Mouse (Mus musculus): ENCODE measurements around the gene Lhfpl3.
"Not testable (repeated sequence)": the region's sequence is repeated elsewhere in the genome, so short reads cannot be mapped to it uniquely, and the experiment has no call there.

Gene Lhfpl3

DNA sequence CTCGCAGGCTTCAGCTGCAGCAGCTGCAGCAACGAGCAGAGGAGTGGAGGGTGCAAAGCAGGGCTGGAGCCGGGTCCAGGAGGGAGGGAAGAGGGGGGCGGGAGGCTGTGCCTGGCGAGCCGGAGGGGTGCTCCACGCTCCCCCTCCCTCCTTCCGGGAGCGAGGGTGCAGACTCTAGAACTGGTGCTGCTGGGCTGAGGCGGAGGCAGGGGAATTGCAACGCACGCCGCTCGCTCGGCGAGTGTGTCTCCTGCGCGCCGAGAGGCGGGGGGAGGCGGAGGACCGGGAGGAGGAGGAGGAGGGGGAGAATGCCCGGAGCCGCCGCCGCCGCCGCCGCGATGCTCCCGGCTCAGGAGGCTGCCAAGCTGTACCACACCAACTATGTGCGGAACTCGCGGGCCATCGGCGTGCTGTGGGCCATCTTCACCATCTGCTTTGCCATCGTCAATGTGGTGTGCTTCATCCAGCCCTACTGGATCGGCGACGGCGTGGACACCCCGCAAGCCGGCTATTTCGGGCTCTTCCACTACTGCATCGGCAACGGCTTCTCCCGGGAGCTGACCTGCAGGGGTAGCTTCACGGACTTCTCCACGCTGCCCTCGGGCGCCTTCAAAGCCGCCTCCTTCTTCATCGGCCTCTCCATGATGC lies at the start of gene Lhfpl3:
Gene Lhfpl3, plus strand, starts transcription at position 175 of the 648 bp plus-strand sequence.
- DNase-seq = peak; percentile 2

DNA sequence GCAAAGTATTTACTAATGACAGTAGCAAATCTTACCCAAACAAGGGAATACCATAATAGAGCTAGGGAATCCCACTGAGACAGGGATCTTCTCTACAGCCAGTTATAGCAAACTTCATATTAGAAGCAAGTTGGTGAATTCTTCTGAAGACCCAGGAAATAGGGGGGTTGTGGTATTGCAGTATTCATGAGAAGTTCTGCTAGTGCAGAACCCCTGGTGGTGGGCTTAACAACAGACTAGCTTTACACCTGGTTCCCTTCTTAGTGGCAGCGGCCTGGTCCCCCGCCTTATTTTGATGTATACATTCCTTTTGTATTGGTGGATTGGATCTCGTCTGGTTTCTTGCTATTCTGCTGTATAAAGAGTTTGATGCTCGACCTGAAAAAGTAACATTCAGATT lies 39.6 kb upstream of the Lhfpl3 start:
- DNase-seq = not testable (repeated sequence)

DNA sequence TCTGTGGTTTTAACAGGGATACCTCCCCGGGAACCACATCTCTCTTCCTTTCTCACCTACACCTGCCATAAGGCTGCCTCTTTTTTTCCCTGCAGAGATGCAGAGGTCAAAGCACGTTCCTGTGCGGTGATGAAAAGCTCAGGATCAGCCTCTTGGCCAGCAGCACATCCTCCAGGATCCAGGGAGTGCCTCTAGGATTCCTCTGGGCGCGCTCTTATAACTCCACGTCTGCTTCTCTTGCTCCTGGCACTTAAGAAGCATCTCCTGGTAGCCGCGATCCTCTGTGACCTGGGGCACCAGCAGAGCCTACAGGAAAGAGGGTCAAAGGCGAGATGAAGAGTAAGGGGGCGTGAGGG lies 352 bp upstream of the Lhfpl3 start:
- no peak for DNase-seq

DNA sequence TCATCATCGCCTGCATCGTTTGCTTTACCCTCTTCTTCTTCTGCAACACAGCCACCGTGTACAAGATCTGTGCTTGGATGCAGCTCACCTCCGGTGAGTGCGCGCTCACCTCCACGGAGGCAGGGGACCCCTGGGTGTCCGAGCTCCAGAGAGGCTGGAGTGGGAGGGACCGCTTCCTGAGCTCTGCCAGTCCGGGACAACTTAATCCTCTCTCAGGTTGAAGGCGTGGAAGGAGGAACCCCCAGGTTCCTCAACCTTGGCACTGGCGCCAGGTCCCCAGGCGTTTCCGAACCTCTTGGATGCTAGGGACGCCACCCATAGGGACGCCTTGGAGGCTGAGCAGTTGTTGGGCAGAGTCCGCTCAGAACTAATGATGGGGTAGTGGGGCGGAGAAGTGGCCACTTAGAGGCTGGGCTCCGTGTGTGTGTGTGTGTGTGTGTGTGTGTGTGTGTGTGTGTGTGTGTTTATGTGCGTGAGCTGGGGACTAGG lies 718 bp downstream of the Lhfpl3 start:
- no peak for DNase-seq

DNA sequence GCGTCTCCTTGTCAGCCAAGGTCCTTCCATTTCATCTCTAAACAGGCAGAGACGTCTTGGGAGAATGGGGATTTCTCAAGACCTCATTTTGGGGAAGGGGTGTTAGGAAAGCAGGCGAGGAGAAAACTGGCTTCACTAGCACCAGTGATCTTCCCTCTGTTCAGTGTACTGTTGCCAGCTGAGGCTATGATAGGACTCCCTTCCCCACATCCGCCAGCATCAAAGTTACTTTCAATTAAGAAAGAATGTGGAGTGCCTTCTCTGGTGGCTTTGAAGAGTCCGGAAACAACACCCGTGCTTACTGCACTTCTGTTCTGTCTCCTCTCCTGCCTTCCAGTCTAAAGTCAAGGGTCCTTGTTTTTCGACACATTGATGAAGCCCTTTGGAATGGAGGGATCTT lies 1.4 kb downstream of the Lhfpl3 start:
- no peak for DNase-seq

DNA sequence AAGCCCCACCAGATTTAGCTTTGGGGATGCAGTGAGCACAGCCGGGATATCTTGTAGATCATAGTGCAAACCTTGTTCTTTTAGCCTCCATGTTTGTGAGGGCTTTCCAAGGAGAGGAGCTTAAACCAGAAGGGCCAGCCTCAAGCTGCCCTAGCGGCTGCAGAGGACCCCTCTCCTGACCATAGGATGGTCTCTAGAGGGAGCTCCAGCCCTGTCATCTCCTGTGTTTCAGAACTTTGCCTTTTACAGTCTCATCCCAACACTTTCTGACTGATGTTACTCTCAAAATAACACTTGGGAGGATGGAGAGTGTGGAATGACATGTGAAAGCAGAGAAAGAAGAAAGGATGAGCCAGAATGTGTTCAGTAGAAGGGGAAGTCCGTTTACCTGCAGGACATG lies 11.4 kb downstream of the Lhfpl3 start:
- DNase-seq = no peak

DNA sequence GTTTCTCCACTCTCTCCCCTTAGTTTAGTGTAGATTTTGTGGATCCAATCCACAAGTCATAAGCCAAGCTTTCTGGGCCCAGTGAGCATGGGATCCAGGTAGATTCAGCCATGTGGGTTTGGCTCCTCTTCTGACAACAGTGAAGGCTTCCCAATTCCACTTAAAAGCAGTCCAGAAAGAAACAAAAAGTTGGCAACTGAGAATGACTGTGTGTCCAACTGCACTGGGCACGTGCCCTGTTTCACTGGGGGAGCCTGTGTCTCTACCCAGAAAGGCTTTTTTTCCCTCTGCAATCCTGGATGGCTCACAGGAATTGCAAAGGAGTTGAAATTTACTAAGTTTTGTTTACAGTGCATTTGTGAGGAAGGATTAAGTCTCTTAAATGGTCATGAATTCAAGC lies 24.9 kb downstream of the Lhfpl3 start:
- no peak for DNase-seq

GRCm38 (mm10) chr5:22795361-22795760 lies 49.5 kb downstream of the Lhfpl3 start:
- DNase-seq = no peak

- DNase-seq = no peak
Observed at GRCm38 (mm10) chr5:22813426-22813825, 67.6 kb downstream of the Lhfpl3 start.

- no peak for DNase-seq
Observed at GRCm38 (mm10) chr5:22829822-22830450, 84.1 kb downstream of the Lhfpl3 start.

GRCm38 (mm10) chr5:22851572-22851971 lies 105.7 kb downstream of the Lhfpl3 start:
- DNase-seq = no peak

GRCm38 (mm10) chr5:22853503-22853902 lies 107.6 kb downstream of the Lhfpl3 start:
- no peak for DNase-seq

- no peak for DNase-seq
Observed at GRCm38 (mm10) chr5:22856480-22856879, 110.6 kb downstream of the Lhfpl3 start.

- DNase-seq = no peak
Observed at GRCm38 (mm10) chr5:22861399-22861798, 115.5 kb downstream of the Lhfpl3 start.

- no peak for DNase-seq
Observed at GRCm38 (mm10) chr5:22869031-22869430, 123.2 kb downstream of the Lhfpl3 start.

- no peak for DNase-seq
Observed at GRCm38 (mm10) chr5:22872417-22872816, 126.6 kb downstream of the Lhfpl3 start.

DNA sequence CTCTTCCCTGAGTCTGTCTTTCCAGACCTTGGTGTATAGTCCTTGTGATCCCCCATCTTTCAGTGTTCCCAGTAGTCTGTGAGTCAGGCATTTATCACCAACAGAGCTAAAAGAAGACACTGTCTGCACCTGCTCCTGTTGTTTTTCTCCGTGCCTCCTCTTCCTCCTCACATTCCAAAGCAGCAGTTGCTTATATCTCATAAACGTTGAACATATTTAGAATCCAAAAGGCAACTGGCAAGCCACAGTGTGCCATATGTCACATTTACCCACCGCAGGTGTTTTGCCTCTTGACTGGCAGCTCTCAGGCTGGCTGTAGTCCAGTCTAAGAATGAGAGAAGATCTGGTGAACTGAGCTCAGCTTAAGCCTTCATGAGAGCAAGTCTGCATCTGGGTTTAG lies 142.5 kb downstream of the Lhfpl3 start:
- no peak for DNase-seq

GRCm38 (mm10) chr5:22889481-22889880 lies 143.6 kb downstream of the Lhfpl3 start:
- no peak for DNase-seq

- no peak for DNase-seq
Observed at GRCm38 (mm10) chr5:22897228-22897627, 151.4 kb downstream of the Lhfpl3 start.

DNA sequence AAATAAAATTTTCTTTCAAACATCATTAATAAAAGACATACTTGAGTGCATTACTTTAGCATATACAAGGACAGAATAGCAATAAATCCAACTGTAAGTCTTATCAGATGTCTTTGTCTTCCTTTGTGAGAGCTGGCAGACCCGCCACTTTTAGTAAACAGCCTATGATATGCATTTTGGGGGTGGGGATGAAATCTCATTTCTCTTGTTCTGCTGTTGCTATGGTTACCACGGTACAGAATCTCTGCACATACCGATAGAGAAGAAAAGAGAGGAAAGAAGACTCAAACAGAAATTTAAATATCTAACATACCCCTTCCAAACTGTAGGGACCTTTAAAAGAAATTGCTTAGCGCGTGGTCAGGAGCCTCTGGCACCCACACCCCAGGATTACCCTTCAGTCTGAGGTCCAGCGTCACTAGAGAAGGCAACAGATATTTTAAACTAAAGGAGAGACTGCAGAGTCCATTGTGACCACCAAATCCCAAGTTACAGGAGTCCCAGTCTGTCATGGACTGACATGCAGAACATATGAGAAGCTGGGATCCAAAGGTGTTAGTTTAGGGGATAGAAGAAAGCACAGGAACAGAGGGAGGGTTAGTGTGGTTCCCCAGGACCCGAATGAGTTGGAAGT lies 151.9 kb downstream of the Lhfpl3 start:
- no peak for DNase-seq

DNA sequence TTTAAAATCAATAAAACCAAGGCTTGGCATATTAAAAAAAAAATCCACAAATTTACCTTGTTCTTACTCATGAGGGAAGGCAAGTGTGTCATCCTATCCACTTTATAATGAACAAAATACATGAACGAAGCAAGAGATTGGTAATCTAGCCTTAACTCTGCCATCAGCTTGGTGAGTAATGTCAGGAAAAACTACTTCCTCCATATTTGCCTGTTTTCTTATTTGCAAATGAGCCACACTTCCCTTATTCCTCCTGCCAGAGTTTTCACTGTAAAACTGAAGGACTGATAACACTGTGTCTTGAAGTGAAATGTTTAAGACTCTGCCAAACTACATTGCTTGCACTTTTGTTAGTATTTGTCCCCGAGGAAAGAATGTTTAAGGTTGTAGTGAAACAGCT lies 152.7 kb downstream of the Lhfpl3 start:
- DNase-seq = no peak

DNA sequence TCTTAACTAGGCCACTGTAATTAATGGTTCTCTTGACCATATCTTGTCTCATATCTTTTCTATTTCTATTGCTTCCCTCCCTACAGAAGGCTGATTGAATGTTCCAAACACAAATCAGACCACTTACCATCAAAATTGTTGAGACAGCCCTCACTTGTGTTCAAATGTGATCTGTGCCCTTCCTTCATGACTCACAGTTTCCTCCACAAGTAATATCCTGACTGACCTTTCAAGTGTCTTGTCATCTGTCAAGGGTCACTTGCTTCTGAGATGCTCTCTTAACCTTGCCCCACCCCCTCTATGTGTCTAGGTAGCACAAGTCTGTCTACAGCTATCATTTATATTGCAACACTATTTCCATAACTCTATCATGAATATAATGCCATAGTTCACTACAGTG lies 154.1 kb downstream of the Lhfpl3 start:
- no peak for DNase-seq

- DNase-seq = no peak
Observed at GRCm38 (mm10) chr5:22917197-22917596, 171.3 kb downstream of the Lhfpl3 start.

DNA sequence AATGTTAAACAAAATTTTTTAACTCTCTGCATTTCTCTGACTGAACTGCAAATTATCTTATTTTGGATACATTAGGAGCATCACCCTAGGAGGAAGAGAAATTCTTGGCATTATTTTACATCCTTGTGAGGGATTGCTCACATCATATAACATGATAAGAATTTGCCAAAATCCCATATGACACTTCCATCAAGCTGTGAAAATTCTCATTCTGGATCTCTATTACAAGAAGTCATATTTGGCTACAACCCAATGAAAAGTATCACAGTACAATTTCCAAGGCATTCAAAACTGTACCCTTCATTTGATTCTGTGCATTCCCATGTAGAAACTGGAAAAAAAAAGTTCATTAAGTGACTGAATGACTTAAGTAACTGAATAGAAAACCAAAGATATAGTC lies 180.3 kb downstream of the Lhfpl3 start:
- no peak for DNase-seq
